In the genomic region with DNA sequence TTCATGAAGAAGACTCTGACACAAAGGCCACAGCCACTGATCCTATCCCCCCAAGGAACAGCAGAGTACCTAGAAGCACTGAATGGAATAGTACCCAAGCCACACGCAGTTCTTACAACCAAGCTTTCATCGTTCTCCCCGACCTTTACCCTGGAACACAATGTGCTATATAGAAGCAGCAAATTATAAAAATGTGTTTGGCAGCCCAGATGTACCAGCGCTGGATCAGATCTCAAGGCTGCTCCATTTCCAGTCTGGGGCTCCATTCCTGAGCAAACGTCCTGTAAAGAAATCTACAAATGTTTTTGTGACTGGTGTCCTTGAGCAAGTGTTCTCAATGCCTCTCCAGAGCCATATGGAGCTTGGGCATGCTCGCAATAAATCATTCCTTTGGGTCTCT, we compare ENCODE assay signal across 23 mouse cellular contexts. TPM values are rescaled to one million over a fixed set of nuclear protein-coding genes. Genes with fewer than 3 reads are reported as not detected.
"Had no signal": no experiment of that assay in that cellular context is flagged by ENCODE, and none has a peak within 500 bp of the region (broad histone marks: within the 10 kb centered on the region; RNA-seq: fewer than 3 reads in every experiment).

No protein-coding gene starts in this region.

- H3K4me3 ChIP-seq: liver, embryonic 13.5 days; liver, embryonic 15.5 days; lung, embryonic 15.5 days; megakaryocyte, embryonic 14.5 days; midbrain, embryonic 13.5 days; midbrain, embryonic 15.5 days; myocyte; neural tube, embryonic 13.5 days; neural tube, embryonic 15.5 days had no signal

- H3K36me3 ChIP-seq: liver, embryonic 13.5 days; liver, embryonic 15.5 days; lung, embryonic 15.5 days; midbrain, embryonic 13.5 days; midbrain, embryonic 15.5 days; neural tube, embryonic 13.5 days; neural tube, embryonic 15.5 days had no signal

- H3K9me3 ChIP-seq: liver, embryonic 13.5 days; liver, embryonic 15.5 days; lung, embryonic 15.5 days; midbrain, embryonic 13.5 days; midbrain, embryonic 15.5 days; neural tube, embryonic 13.5 days; neural tube, embryonic 15.5 days had no signal

- H3K9ac ChIP-seq: liver, embryonic 13.5 days; liver, embryonic 15.5 days; liver, postnatal 0 days; lung, embryonic 15.5 days; midbrain, embryonic 13.5 days; midbrain, embryonic 15.5 days; neural tube, embryonic 13.5 days; neural tube, embryonic 15.5 days had no signal

- H3K4me1 ChIP-seq: liver, embryonic 13.5 days; liver, embryonic 15.5 days; megakaryocyte, embryonic 14.5 days; midbrain, embryonic 13.5 days; midbrain, embryonic 15.5 days; neural tube, embryonic 13.5 days; neural tube, embryonic 15.5 days had no signal

- H3K4me2 ChIP-seq: liver, embryonic 13.5 days; liver, embryonic 15.5 days; lung, embryonic 15.5 days; midbrain, embryonic 11.5 days; midbrain, embryonic 13.5 days; midbrain, embryonic 15.5 days; neural tube, embryonic 13.5 days; neural tube, embryonic 15.5 days had no signal

- H3K27me3 ChIP-seq: liver, embryonic 13.5 days; liver, embryonic 15.5 days; lung, embryonic 15.5 days; midbrain, embryonic 13.5 days; midbrain, embryonic 15.5 days; neural tube, embryonic 13.5 days; neural tube, embryonic 15.5 days had no signal

- H3K27ac ChIP-seq: liver, embryonic 13.5 days; liver, embryonic 15.5 days; lung, embryonic 15.5 days; macrophage; midbrain, embryonic 13.5 days; midbrain, embryonic 15.5 days; neural tube, embryonic 13.5 days; neural tube, embryonic 15.5 days had no signal

- DNase-seq: liver, embryonic 13.5 days; liver, postnatal 0 days; lung, adult 2 months; lung, postnatal 14 days; lung, postnatal 36 days; retina, postnatal 1 day; right cerebral cortex, adult 18-20 months; right cerebral cortex, postnatal 25 days; right cerebral cortex, postnatal 4 days; thymus, adult 2 months; thymus, postnatal 25 days; thymus, postnatal 4 days had no signal

- ATAC-seq: liver, postnatal 0 days; lung, postnatal 0 days; midbrain, embryonic 13.5 days; midbrain, embryonic 15.5 days had no signal

RNA-seq across cellular contexts. Expression of gene Lnx1, which starts 44.8 kb away (rescaled TPM):
- polyA plus RNA-seq: liver, embryonic 15.5 days; macrophage had no signal
